Mouse (Mus musculus) small intestine, adult 2 months (tissue): ENCODE data around the gene Rnft2.

Experiments used
- CTCF ChIP-seq: fragments of 200-500 bp; IDR thresholded peaks from 2 replicates; pipeline ENCODE4 v1.5.1; 2012; ENCODE audit warnings: low read depth, mild to moderate bottlenecking, control low read depth, inconsistent platforms, low read length, moderate library complexity, mixed read lengths; ENCODE audit not compliant: insufficient replicate concordance, insufficient read length; ENCODE audit errors: extremely low read depth
- POLR2A ChIP-seq: fragments of 200-500 bp; IDR thresholded peaks from 2 replicates; pipeline ENCODE4 v1.6.1; 2012; ENCODE audit warnings: low read depth, mild to moderate bottlenecking, control low read depth, inconsistent platforms, low read length, moderate library complexity

GRCm38 (mm10) chr5:118244606-118245443 lies at the start of gene Rnft2, which contains the start of gene 2410131K14Rik:
- TF ChIP-seq POLR2A = no peak; the same call in 1 of the 2 replicates
- no peak for TF ChIP-seq CTCF
